Mouse (Mus musculus) urinary bladder, adult 2 months (tissue): Measurements from ENCODE around the gene Bmt2. TPM values are rescaled to one million over a fixed set of nuclear protein-coding genes. Genes with fewer than 3 reads are reported as not detected.

Experiments used
- DNase-seq: peaks from one replicate; pipeline ENCODE4 v3.0.0; 2022; ENCODE audit warnings: low spot score
- polyA plus RNA-seq: library from polyadenylated mRNA; depleted of rRNA; stranded (reverse); fragments of >200 nt; gene quantifications from 2 replicates; pipeline ENCODE4 v1.2.3, GENCODE M21; 2012; rRNA removed

The Bmt2 gene
- 12.0 and 12.5 TPM in 2 replicates for polyA plus RNA-seq

- DNase-seq = peak; percentile 97
Measured at GRCm38 (mm10) chr6:13677818-13678282, at the start of gene Bmt2. Gene Bmt2, minus strand, starts transcription at chr6:13677966.

GRCm38 (mm10) chr6:13722166-13722565 is 44.4 kb upstream of the Bmt2 start:
- no peak for DNase-seq

DNA sequence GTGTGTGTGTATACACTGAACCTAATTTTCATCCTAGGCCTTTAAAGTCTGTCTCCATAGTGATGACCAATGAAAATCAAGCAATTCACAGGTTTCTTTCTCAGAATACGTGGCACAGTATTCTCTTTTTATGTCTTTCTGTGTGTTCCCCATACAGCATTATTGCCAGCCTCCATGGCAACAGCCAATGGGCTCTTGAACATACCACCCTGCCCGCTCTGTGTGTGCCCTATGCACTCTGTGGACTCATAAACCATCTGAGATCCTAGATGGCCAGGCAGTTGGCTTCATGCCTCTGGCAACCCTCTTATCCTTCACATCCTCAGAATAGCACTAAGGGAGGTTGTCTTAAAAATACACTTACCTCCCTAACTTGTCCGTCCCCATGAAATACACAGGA is 37.1 kb upstream of the Bmt2 start:
- DNase-seq = no peak

- DNase-seq = no peak
Measured at GRCm38 (mm10) chr6:13696882-13697281, 19.1 kb upstream of the Bmt2 start.

DNA sequence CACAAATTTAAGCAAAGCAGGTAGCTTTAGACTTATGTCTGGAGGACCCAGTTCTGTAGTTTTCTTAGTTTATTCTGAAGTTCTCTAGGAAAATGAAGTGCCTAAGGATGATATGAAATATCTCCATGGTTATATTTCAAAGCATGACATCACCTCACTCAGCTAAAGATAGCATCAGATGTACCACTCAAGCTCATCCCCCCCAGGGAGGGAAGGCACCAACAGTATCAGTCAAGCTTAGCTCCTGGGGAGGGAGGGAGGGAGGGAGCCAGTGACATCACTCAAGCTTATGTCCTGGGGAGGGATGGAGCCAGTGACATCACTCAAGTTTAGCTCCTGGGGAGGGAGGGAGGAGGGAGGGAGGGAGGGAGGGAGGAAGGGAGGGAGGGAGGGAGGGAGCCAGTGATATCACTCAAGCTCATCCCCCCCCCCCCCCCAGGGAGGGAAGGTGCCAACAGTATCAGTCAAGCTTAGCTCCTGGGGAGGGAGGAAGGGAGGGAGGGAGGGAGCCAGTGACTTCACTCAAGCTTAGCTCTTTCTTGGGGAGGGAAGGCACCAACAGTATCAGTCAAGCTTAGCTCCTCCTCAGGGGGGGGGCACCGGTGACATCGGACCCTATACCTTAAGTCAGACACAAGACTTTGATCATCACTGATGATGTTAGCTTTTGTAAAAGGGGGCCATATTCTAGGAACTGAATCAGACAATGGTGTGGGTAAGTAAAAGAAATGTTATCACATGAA is 17.5 kb upstream of the Bmt2 start:
- no peak for DNase-seq

- no peak for DNase-seq
Measured at GRCm38 (mm10) chr6:13691657-13692294, 14.0 kb upstream of the Bmt2 start.

- DNase-seq = no peak
Measured at GRCm38 (mm10) chr6:13690398-13690797, 12.6 kb upstream of the Bmt2 start.

DNA sequence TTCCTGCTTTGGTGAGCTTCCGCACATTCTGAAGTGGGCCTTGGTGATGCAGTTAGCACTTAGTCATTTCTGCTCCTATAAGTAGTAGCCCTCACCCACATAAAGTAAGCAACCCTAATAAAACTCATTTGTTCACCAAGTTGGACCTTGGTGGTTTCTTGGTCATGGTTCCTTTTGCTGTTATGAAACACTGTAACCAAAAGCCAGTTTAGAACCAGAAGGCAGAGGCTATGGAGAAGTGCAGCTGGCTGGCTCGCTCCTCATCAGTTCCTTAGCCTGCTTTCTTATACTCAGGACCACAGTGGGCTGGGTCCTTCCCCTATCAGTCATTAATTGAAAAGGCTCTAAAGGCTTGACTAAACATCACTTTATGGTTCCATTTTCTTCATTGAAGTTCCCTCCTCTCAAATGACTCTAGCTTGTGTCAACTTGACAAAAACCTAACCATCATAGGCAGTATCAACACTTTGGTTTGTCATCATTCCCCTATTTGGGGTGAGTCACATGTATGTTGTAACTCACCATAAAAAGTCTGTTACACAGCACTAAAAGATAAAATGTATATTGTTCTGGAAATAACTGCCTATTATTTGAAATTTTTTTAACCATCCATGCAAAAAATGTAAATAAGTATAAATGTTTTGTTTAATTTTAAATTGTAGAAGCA is 6.3 kb upstream of the Bmt2 start:
- DNase-seq = no peak

- no peak for DNase-seq
Measured at GRCm38 (mm10) chr6:13678349-13678748, 583 bp upstream of the Bmt2 start.

- peak; percentile 46 for DNase-seq
Measured at GRCm38 (mm10) chr6:13677141-13677761, 515 bp downstream of the Bmt2 start.

GRCm38 (mm10) chr6:13676196-13676595 is 1.6 kb downstream of the Bmt2 start:
- DNase-seq = no peak

- no peak for DNase-seq
Measured at GRCm38 (mm10) chr6:13674600-13675305, 3.0 kb downstream of the Bmt2 start.

GRCm38 (mm10) chr6:13665646-13666045 is 12.1 kb downstream of the Bmt2 start:
- no peak for DNase-seq

DNA sequence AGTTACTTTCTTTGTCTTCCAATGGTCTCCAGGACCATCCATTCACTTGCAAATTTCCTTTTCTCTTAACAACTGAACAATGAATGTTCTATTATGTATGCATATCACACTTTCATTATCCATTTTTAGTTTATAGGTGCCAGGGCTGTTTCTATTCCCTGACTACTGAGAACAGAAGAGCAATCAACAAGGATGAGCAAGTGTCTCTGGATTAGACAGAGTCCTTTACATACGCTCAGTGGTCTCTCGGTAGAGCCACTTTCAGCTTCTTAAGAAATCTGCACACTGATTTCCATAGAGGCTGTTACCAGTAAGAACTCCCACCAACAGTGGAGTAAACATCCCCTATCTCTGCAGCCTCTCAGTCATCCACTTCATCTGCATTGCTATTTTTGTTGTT is 19.8 kb downstream of the Bmt2 start:
- no peak for DNase-seq

GRCm38 (mm10) chr6:13654081-13654480 is 23.7 kb downstream of the Bmt2 start:
- no peak for DNase-seq

DNA sequence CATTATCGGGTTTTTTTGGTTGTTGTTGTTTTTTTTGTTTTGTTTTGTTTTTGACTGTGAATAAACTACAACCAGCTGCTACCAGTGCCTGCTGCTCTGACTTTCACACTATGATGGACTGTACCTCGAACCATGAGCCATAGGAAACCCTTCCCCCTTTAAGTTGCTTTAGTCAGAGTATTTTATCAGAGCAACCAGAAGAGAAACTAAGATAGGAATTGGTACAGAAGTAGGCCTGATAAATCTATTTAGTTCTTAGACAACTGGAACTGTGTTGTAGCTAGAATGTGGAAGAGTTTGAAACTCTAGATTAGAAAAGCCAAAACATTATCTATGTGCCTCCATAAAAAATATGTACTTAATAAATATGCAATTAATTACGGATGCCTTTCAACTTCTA is 25.5 kb downstream of the Bmt2 start:
- DNase-seq = no peak

GRCm38 (mm10) chr6:13650854-13651253 is 26.9 kb downstream of the Bmt2 start:
- DNase-seq = no peak

GRCm38 (mm10) chr6:13648305-13648704 is 29.5 kb downstream of the Bmt2 start:
- DNase-seq = no peak

- no peak for DNase-seq
Measured at GRCm38 (mm10) chr6:13636582-13636989, 41.2 kb downstream of the Bmt2 start.

DNA sequence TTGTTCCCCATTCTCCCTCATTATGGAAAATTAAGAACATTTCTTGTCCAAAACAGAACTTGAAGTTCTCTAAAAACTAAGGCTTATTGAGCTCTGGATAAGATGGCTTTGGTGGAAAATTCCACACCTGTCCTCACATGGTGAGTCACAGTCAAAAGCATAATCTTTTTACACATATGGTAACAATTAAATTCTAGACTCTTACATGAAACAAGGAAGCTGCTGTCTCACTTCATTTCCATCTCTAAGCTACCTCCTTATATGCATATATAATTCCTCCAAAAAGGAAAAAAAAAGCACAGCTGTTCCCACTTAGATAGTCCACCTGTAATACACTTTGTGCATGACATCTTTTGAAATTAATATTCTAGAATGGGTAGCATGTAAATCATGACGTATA is 45.2 kb downstream of the Bmt2 start:
- no peak for DNase-seq

- no peak for DNase-seq
Measured at GRCm38 (mm10) chr6:13630607-13631006, 47.2 kb downstream of the Bmt2 start.

DNA sequence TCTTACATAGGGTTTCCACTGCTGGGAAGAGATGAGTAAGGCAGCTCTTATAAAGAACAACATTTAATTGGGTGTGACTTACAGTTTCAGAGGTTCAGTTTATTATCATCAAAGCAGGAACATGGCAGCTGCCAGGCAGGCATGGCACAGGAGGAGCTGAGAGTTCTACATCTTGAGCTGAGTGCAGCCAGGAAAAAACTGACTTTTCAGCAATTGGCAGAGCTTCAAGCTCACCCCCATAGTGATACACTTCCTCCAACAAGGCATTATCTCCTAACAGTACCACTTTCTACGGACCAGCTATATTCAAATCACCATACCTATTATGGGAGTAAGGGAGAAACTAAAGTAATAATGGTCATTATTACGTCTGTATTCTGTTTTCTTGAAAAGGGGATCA is 58.1 kb downstream of the Bmt2 start:
- DNase-seq = no peak
